Mouse (Mus musculus): ENCODE results near the gene Vmn1r18. TPM values are rescaled to one million over a fixed set of nuclear protein-coding genes. Genes with fewer than 3 reads are reported as not detected.
"Not testable (repeated sequence)": the region's sequence is repeated elsewhere in the genome, so short reads cannot be mapped to it uniquely, and the experiment has no call there.

Vmn1r18 gene
- not detected in 2 replicates for polyA plus RNA-seq (2015; fragmentation: Nextera tagmentation; extraction: Ambion mirVana)

DNA sequence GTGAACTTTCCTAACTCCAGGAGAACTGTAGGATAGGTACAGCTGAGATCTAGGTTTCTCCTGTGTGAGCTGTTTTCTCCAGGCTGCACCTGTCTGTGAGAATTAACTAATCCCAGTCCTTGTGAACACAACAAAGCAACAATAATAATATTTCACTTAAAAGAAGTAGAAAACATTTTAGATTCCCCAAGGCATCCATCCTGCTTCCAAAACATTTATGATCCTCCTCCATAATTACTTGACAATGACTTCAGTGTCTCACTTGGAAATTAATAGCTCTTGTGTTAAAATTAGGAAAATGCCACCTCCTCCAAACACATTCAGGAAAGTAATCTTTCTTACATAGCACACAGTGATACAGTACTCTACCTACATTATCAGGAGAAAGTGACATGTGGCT lies at the start of gene Vmn1r18:
Gene Vmn1r18 (minus strand): TSS at position 101 of the 400 bp plus-strand sequence.
- H3K36me3 ChIP-seq = no peaks in the 10 kb centered on the region
- H3K27me3 ChIP-seq (replicated peaks) = no peaks in the 10 kb centered on the region

DNA sequence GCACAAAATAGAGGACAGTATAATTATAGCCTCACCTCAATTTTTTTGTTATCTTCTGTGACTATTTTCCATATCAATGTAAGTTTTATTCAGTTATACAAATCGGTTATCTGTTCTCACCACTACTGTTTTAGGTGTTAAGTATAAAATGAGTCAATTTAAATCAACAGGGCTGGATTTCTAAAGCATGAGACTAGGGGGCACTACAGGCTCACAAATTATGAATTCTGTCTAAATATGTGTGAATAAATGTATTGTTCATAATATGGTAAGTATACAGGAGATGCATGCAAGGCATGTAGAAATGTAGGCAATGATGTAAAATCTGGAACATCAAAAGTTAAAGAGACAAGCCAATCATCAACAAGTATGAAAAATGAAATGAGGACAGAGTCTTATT lies 35.6 kb upstream of the Vmn1r18 start:
- ATAC-seq (ENCODE audit: low FRiP score) = no peak
- Histone ChIP-seq H3K4me1 (no peaks in the 10 kb centered on the region), H3K9me3 (replicated peaks) (no peaks in the 10 kb centered on the region), H3K4me2 (no peak overlapping the region), H3K36me3 (no peaks in the 10 kb centered on the region), H3K4me3 (replicated peaks) (no peak overlapping the region), H3K27ac (replicated peaks) (no peak overlapping the region), H3K27me3 (replicated peaks) (no peaks in the 10 kb centered on the region), H3K9ac (replicated peaks) (no peak overlapping the region)
- 89% methylated on average over 1 of the region's 1 CpGs for WGBS

More for the DNA sequence above, at the start of gene Vmn1r18:
- Histone ChIP-seq H3K4me3 (replicated peaks) (no peak within 1 kb of the TSS), H3K27ac (replicated peaks) (no peak within 1 kb of the TSS), H3K4me2 (no peak within 1 kb of the TSS), H3K9ac (replicated peaks) (no peak within 1 kb of the TSS), H3K9me3 (replicated peaks) (no peaks in the 10 kb centered on the region), H3K4me1 (no peaks in the 10 kb centered on the region)
- ATAC-seq (ENCODE audit: low FRiP score) = no peak

DNA sequence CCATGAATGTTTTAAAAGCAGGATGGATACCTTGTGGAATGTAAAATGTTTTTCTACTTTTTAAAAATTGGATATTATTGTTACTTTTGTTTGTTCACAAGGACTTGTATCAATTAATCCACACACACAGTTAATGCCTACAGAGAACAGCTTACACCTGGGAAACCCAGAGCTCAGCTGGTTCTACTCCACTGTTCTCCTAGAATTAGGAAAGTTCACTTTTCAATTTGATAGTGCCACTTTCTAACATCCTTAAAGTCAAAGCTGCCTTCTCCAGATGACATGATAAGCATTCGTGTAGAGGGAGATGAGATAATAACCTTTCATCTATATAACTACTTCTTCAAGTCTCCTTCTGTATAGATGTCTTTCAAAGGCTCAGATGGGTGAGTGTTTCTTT lies 33.0 kb upstream of the Vmn1r18 start, which contains the start of gene Vmn1r20:
Gene Vmn1r20 (plus strand): TSS at position 301 of the 400 bp plus-strand sequence.
- H3K4me1 ChIP-seq = no peaks in the 10 kb centered on the region
- no peak for ATAC-seq (ENCODE audit: low FRiP score)
- no peaks in the 10 kb centered on the region for H3K27me3 ChIP-seq (replicated peaks)
- H3K4me2 ChIP-seq = no peak within 1 kb of the TSS
- no peaks in the 10 kb centered on the region for H3K36me3 ChIP-seq
- no peaks in the 10 kb centered on the region for H3K9me3 ChIP-seq (replicated peaks)
- no peak within 1 kb of the TSS for H3K9ac ChIP-seq (replicated peaks)
- no peak within 1 kb of the TSS for H3K27ac ChIP-seq (replicated peaks)
- H3K4me3 ChIP-seq (replicated peaks) = no peak within 1 kb of the TSS
- WGBS = 79% methylated on average over 1 of the region's 1 CpGs

DNA sequence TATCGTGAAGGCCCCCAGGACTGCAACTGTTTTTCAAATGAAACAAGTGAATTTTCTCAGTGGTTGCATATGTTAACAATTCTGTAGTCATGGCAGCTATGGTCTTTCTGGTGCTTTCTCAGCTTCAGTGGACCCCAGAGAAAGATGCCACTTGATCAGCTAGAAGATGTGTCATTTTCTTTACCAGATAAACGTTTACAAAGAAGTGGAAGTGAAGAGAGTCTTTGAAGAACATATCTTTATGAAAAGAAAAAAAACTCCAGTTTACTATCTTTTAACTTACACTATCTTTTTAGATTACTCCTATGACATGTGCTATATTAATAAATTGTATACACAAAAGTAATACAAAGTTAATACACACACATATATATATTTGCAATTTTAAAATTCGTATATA lies 7.9 kb upstream of the Vmn1r18 start, which contains the start of gene Vmn1r19:
Gene Vmn1r19 (plus strand): TSS at position 301 of the 400 bp plus-strand sequence.
- not testable (repeated sequence) for H3K36me3 ChIP-seq; ATAC-seq (ENCODE audit: low FRiP score); H3K27me3 ChIP-seq (replicated peaks); H3K4me3 ChIP-seq (replicated peaks); H3K9me3 ChIP-seq (replicated peaks); H3K9ac ChIP-seq (replicated peaks); H3K4me2 ChIP-seq; H3K27ac ChIP-seq (replicated peaks); H3K4me1 ChIP-seq
- 74% methylated on average over 3 of the region's 3 CpGs for WGBS

DNA sequence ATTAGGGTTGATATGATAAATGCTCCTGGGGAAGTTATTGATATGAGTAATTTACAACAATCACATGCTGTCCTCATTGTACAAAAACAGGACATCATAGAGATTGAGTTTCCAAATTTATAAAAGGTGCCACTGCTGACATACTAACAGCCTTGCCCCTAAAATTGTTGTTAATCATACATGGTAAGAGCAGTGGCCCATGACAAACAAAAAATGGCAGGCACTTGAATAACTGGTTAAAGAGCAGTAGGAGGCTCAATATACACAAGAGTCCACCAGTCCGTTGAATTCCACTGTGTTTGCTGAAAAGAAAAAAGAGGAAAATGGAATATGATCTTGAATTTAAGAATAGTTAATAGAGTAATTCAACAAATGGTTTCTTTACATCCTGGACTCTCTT lies 28.1 kb downstream of the Vmn1r18 start:
- no peak overlapping the region for H3K9ac ChIP-seq (replicated peaks)
- 88% methylated on average over 1 of the region's 1 CpGs for WGBS
- no peaks in the 10 kb centered on the region for H3K27me3 ChIP-seq (replicated peaks)
- no peak overlapping the region for H3K4me3 ChIP-seq (replicated peaks)
- no peaks in the 10 kb centered on the region for H3K36me3 ChIP-seq
- no peaks in the 10 kb centered on the region for H3K4me1 ChIP-seq
- no peak overlapping the region for H3K4me2 ChIP-seq
- no peaks in the 10 kb centered on the region for H3K9me3 ChIP-seq (replicated peaks)
- no peak overlapping the region for H3K27ac ChIP-seq (replicated peaks)
- no peak for ATAC-seq (ENCODE audit: low FRiP score)

DNA sequence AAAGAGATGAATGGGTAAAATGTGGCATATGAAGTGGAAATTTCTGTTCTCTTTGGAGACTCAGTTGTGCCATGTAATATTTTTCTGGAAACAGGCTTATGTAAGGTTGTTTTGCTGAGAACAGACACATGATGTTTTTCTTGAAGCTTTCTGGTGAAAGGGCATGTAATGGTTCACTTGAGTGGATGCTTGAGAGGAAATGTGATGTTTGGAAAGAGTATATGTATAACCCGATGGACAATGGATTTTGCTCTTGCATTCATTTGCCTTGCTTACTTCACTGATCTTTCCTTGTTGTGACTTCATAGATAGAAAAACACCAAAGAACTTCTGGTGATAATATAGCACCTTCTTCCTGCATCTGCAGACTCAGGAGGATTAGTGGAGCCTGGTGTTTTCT lies 29.7 kb downstream of the Vmn1r18 start:
- not testable (repeated sequence) for H3K27me3 ChIP-seq (replicated peaks)

DNA sequence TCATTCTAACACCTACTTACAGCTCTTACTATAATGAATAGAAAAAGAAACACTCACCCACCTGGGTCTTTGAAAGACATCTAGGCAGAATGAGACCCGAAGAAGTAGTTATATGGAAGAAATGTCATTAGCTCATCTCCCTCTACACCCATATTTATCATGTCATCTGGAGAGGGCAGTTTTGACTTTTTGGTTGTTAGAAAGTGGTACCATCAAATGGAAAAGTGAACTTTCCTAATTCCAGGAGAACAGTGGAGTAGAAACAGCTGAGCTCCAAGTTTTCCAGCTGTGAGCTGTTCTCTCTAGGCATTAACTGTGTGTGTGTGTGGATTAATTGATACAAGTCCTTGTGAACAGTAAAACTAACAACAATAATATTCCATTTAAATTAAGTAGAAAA lies 32.0 kb downstream of the Vmn1r18 start, which contains the start of gene Vmn1r17:
Gene Vmn1r17 (minus strand): TSS at position 101 of the 400 bp plus-strand sequence.
- Histone ChIP-seq H3K4me3 (replicated peaks) (no peak within 1 kb of the TSS), H3K36me3 (no peaks in the 10 kb centered on the region)
- WGBS = 91% methylated on average over 1 of the region's 1 CpGs

More for the DNA sequence above, 29.7 kb downstream of the Vmn1r18 start:
- not testable (repeated sequence) for ATAC-seq (ENCODE audit: low FRiP score); H3K27ac ChIP-seq (replicated peaks); H3K4me3 ChIP-seq (replicated peaks); H3K9ac ChIP-seq (replicated peaks); H3K36me3 ChIP-seq; H3K4me1 ChIP-seq; H3K9me3 ChIP-seq (replicated peaks); H3K4me2 ChIP-seq
- 97% methylated on average over 1 of the region's 1 CpGs for WGBS

DNA sequence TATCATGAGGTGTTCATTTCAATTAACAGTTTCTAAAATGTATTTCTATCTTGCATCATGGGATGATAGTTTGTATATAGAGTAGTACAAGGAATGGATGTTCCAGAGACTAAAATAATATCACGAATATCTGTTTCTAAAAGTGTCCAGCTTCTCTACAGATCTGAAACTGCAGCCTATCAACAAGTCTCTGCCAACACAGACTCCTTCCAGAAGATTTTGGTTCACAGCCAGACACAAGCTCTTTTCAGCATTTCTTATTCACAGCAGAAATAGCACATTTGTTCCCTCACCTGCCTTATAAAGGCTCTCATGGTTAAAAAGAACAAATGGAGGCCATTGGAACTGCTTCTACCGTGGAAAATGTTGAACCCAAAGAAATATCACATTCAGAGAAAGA lies 38.7 kb downstream of the Vmn1r18 start:
- no peak overlapping the region for H3K4me2 ChIP-seq
- H3K9ac ChIP-seq (replicated peaks) = no peak overlapping the region

More for the DNA sequence above, 32.0 kb downstream of the Vmn1r18 start, which contains the start of gene Vmn1r17:
- H3K27me3 ChIP-seq (replicated peaks) = no peaks in the 10 kb centered on the region
- no peak within 1 kb of the TSS for H3K4me2 ChIP-seq
- no peak for ATAC-seq (ENCODE audit: low FRiP score)
- no peaks in the 10 kb centered on the region for H3K9me3 ChIP-seq (replicated peaks)
- H3K27ac ChIP-seq (replicated peaks) = no peak within 1 kb of the TSS
- no peak within 1 kb of the TSS for H3K9ac ChIP-seq (replicated peaks)
- no peaks in the 10 kb centered on the region for H3K4me1 ChIP-seq

DNA sequence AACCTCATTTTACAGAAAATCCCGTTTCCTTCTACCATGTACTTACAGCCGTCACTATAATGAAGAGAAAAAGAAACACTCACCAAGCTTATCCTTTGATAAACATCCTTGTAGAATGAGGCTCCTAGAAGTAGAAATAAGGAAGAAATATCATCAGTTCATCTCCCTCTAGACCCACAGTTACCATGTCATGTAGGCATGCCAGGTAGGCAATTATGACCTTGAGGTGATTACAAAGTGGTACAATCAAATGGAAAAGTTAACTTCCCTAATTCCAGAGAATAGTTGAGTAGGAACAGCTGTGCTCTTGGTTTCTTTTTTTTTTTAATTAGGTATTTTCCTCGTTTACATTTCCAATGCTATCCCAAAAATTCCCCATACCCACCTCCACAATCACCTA lies 66.2 kb downstream of the Vmn1r18 start, which contains the start of gene Vmn1r16:
Gene Vmn1r16 (minus strand): TSS at position 101 of the 400 bp plus-strand sequence.
- H3K9me3 ChIP-seq (replicated peaks) = no peaks in the 10 kb centered on the region; the same call in 1 of the 2 replicates
- no peak for ATAC-seq (ENCODE audit: low FRiP score)
- no peaks in the 10 kb centered on the region for H3K4me1 ChIP-seq
- WGBS = 77% methylated on average over 3 of the region's 3 CpGs
- H3K27me3 ChIP-seq (replicated peaks) = no peaks in the 10 kb centered on the region
- H3K27ac ChIP-seq (replicated peaks) = no peak within 1 kb of the TSS
- no peaks in the 10 kb centered on the region for H3K36me3 ChIP-seq
- no peak within 1 kb of the TSS for H3K9ac ChIP-seq (replicated peaks)
- no peak within 1 kb of the TSS for H3K4me3 ChIP-seq (replicated peaks)
- no peak within 1 kb of the TSS for H3K4me2 ChIP-seq

More for the DNA sequence above, 38.7 kb downstream of the Vmn1r18 start:
- Histone ChIP-seq H3K4me3 (replicated peaks) (no peak overlapping the region), H3K27ac (replicated peaks) (no peak overlapping the region), H3K9me3 (replicated peaks) (no peaks in the 10 kb centered on the region), H3K27me3 (replicated peaks) (no peaks in the 10 kb centered on the region), H3K36me3 (no peaks in the 10 kb centered on the region), H3K4me1 (no peaks in the 10 kb centered on the region)
- no peak for ATAC-seq (ENCODE audit: low FRiP score)
- WGBS = 88% methylated on average over 2 of the region's 2 CpGs

Other genes starting within 250 kb of the Vmn1r18 start
- gene Vmn1r12, start 238.9 kb downstream of the Vmn1r18 start, polyA plus RNA-seq (2015; fragmentation: Nextera tagmentation; extraction: Ambion mirVana) = not detected in 2 replicates
- gene Vmn1r13, start 192.5 kb downstream of the Vmn1r18 start, polyA plus RNA-seq (2015; fragmentation: Nextera tagmentation; extraction: Ambion mirVana) = not detected in 2 replicates
- gene Vmn1r14, start 164.1 kb downstream of the Vmn1r18 start, polyA plus RNA-seq (2015; fragmentation: Nextera tagmentation; extraction: Ambion mirVana) = not detected in 2 replicates
- not detected in 2 replicates for gene Vmn1r15, start 137.8 kb downstream of the Vmn1r18 start, polyA plus RNA-seq (2015; fragmentation: Nextera tagmentation; extraction: Ambion mirVana)
- gene Vmn1r16, start 66.3 kb downstream of the Vmn1r18 start, polyA plus RNA-seq (2015; fragmentation: Nextera tagmentation; extraction: Ambion mirVana) = not detected in 2 replicates
- not detected in 2 replicates for gene Vmn1r17, start 32.1 kb downstream of the Vmn1r18 start, polyA plus RNA-seq (2015; fragmentation: Nextera tagmentation; extraction: Ambion mirVana)
- not detected in 2 replicates for gene Vmn1r19, start 8.0 kb upstream of the Vmn1r18 start, polyA plus RNA-seq (2015; fragmentation: Nextera tagmentation; extraction: Ambion mirVana)
- not detected in 2 replicates for gene Vmn1r20, start 33.1 kb upstream of the Vmn1r18 start, polyA plus RNA-seq (2015; fragmentation: Nextera tagmentation; extraction: Ambion mirVana)
- gene Ppm1k, start 139.7 kb upstream of the Vmn1r18 start, polyA plus RNA-seq (2015; fragmentation: Nextera tagmentation; extraction: Ambion mirVana) = 7.2 and 7.5 TPM in 2 replicates
- 1.5 and 3.7 TPM in 2 replicates for gene Herc6, start 185.2 kb upstream of the Vmn1r18 start, polyA plus RNA-seq (2015; fragmentation: Nextera tagmentation; extraction: Ambion mirVana)